Mouse (Mus musculus): ENCODE data around the gene Zfp473.

GRCm38 (mm10) chr7:44744270-44744669 lies 6.6 kb downstream of the Zfp473 start:
- TF ChIP-seq CTCF (IDR thresholded peaks at IDR 0.05) = no peak
- TF ChIP-seq EP300 (IDR thresholded peaks at IDR 0.05) = no peak
